Mouse (Mus musculus) kidney, embryonic 15.5 days (tissue): Measurements from ENCODE around the gene Tmco3. TPM values are rescaled to one million over a fixed set of nuclear protein-coding genes. Genes with fewer than 3 reads are reported as not detected.

Experiments
- ATAC-seq: fragments of 200-750 bp; cut with Nextera tagmentation; replicated peaks from 2 replicates; pipeline ENCODE4 v1.8.0; 2017; ENCODE audit warnings: moderate TSS enrichment; ENCODE audit not compliant: low FRiP score
- H3K27ac ChIP-seq: fragments of 300-500 bp; sonication (generic); 2 replicates; pipeline ENCODE4 v1.5.1; 2015; ENCODE audit warnings: mild to moderate bottlenecking, inconsistent platforms
- H3K27me3 ChIP-seq: fragments of 300-500 bp; sonication (generic); 2 replicates; pipeline ENCODE4 v1.6.1; 2015; ENCODE audit warnings: inconsistent platforms
- H3K36me3 ChIP-seq: fragments of 300-500 bp; sonication (generic); 2 replicates; pipeline ENCODE4 v1.6.1; 2015; ENCODE audit warnings: inconsistent platforms
- H3K4me1 ChIP-seq: fragments of 300-500 bp; sonication (generic); 2 replicates; pipeline ENCODE4 v1.6.1; 2015; ENCODE audit warnings: inconsistent platforms
- H3K4me2 ChIP-seq: fragments of 300-500 bp; sonication (generic); 2 replicates; pipeline ENCODE4 v1.6.1; 2015; ENCODE audit warnings: moderate library complexity, mild to moderate bottlenecking, inconsistent platforms
- H3K4me3 ChIP-seq: fragments of 300-500 bp; sonication (generic); replicated peaks from 2 replicates; pipeline ENCODE4 v1.5.1; 2015; ENCODE audit warnings: mild to moderate bottlenecking, inconsistent platforms
- H3K9ac ChIP-seq: fragments of 300-500 bp; sonication (generic); 2 replicates; pipeline ENCODE4 v1.6.1; 2015; ENCODE audit warnings: mild to moderate bottlenecking, inconsistent platforms
- H3K9me3 ChIP-seq: fragments of 300-500 bp; sonication (generic); replicated peaks from 2 replicates; pipeline ENCODE4 v1.6.1; 2016; ENCODE audit warnings: inconsistent platforms
- WGBS: fragments of 180-500 bp; shearing (Covaris S2); methylation state at CpG from one replicate; pipeline ENCODE4 v1.1.7; 2015; ENCODE audit warnings: mixed read lengths; 5-methylcytosine and 5-hydroxymethylcytosine counted together
- polyA plus RNA-seq: library from polyadenylated mRNA; unstranded; fragments of >200 nt; fragmentation: Nextera tagmentation; extraction: Ambion mirVana; gene quantifications from 2 replicates; pipeline ENCODE4 v1.2.1, GENCODE M21; 2015

Gene Tmco3
- polyA plus RNA-seq, 1 experiment from 2014 or later, result 45.1 TPM

GRCm38 (mm10) chr8:13350052-13350451 lies 62.1 kb downstream of the Tmco3 start:
- Histone ChIP-seq H3K9ac (no peak overlapping the region), H3K4me2 (no peak overlapping the region), H3K4me3 (no peak overlapping the region), H3K36me3 (peaks cover 99% of the 10 kb centered on the region), H3K27ac (no peak overlapping the region), H3K9me3 (no peaks in the 10 kb centered on the region), H3K4me1 (no peaks in the 10 kb centered on the region), H3K27me3 (no peaks in the 10 kb centered on the region)
- ATAC-seq, result no peak
- WGBS, result 83% methylated on average over 7 of the region's 7 CpGs

- Histone ChIP-seq H3K27ac (no peak overlapping the region), H3K4me1 (no peaks in the 10 kb centered on the region)
Measured at GRCm38 (mm10) chr8:13351593-13351992, 63.6 kb downstream of the Tmco3 start.

GRCm38 (mm10) chr8:13352601-13353000 lies 64.6 kb downstream of the Tmco3 start:
- no peak for ATAC-seq
- Histone ChIP-seq H3K4me3 (no peak overlapping the region), H3K27me3 (no peaks in the 10 kb centered on the region), H3K36me3 (peaks cover 99% of the 10 kb centered on the region), H3K9me3 (no peaks in the 10 kb centered on the region), H3K4me2 (no peak overlapping the region), H3K9ac (no peak overlapping the region), H3K4me1 (no peaks in the 10 kb centered on the region), H3K27ac (no peak overlapping the region)
- 86% methylated on average over 8 of the region's 8 CpGs for WGBS

More at GRCm38 (mm10) chr8:13351593-13351992, 63.6 kb downstream of the Tmco3 start:
- Histone ChIP-seq H3K27me3 (no peaks in the 10 kb centered on the region), H3K9me3 (no peaks in the 10 kb centered on the region), H3K4me3 (no peak overlapping the region), H3K9ac (no peak overlapping the region), H3K36me3 (peaks cover 99% of the 10 kb centered on the region), H3K4me2 (no peak overlapping the region)
- 88% methylated on average over 5 of the region's 5 CpGs for WGBS
- no peak for ATAC-seq

GRCm38 (mm10) chr8:13353155-13353833 lies 65.3 kb downstream of the Tmco3 start:
- Histone ChIP-seq H3K9me3 (no peaks in the 10 kb centered on the region), H3K9ac (no peak overlapping the region), H3K36me3 (peaks cover 99% of the 10 kb centered on the region), H3K4me2 (no peak overlapping the region), H3K4me3 (no peak overlapping the region), H3K27ac (no peak overlapping the region), H3K27me3 (no peaks in the 10 kb centered on the region), H3K4me1 (no peaks in the 10 kb centered on the region)
- 76% methylated on average over 9 of the region's 9 CpGs for WGBS
- ATAC-seq, result no peak

- no peaks in the 10 kb centered on the region for H3K4me1 ChIP-seq
- H3K27ac ChIP-seq, result no peak overlapping the region
- WGBS, result 82% methylated on average over 4 of the region's 4 CpGs
- H3K4me2 ChIP-seq, result no peak overlapping the region
- peaks cover 99% of the 10 kb centered on the region for H3K36me3 ChIP-seq
- H3K4me3 ChIP-seq, result no peak overlapping the region
- no peaks in the 10 kb centered on the region for H3K9me3 ChIP-seq
- H3K27me3 ChIP-seq, result no peaks in the 10 kb centered on the region
- H3K9ac ChIP-seq, result no peak overlapping the region
- ATAC-seq, result no peak
Measured at GRCm38 (mm10) chr8:13353883-13354282, 65.9 kb downstream of the Tmco3 start.

GRCm38 (mm10) chr8:13356221-13356620 lies 68.2 kb downstream of the Tmco3 start:
- Histone ChIP-seq H3K9me3 (no peaks in the 10 kb centered on the region), H3K4me3 (no peak overlapping the region), H3K4me1 (no peaks in the 10 kb centered on the region), H3K9ac (no peak overlapping the region), H3K27ac (no peak overlapping the region), H3K4me2 (no peak overlapping the region), H3K36me3 (peaks cover 99% of the 10 kb centered on the region), H3K27me3 (no peaks in the 10 kb centered on the region)
- WGBS, result 72% methylated on average over 6 of the region's 6 CpGs
- ATAC-seq, result no peak

GRCm38 (mm10) chr8:13356681-13357080 lies 68.7 kb downstream of the Tmco3 start:
- Histone ChIP-seq H3K9ac (no peak overlapping the region), H3K27ac (no peak overlapping the region), H3K4me3 (no peak overlapping the region), H3K36me3 (peaks cover 99% of the 10 kb centered on the region), H3K4me2 (no peak overlapping the region), H3K4me1 (no peaks in the 10 kb centered on the region), H3K27me3 (no peaks in the 10 kb centered on the region), H3K9me3 (no peaks in the 10 kb centered on the region)
- no peak for ATAC-seq
- 60% methylated on average over 10 of the region's 10 CpGs for WGBS

- no peak overlapping the region for H3K27ac ChIP-seq
- 88% methylated on average over 7 of the region's 7 CpGs for WGBS
- H3K4me3 ChIP-seq, result no peak overlapping the region
- no peak overlapping the region for H3K4me2 ChIP-seq
- peaks cover 98% of the 10 kb centered on the region for H3K36me3 ChIP-seq
- no peaks in the 10 kb centered on the region for H3K27me3 ChIP-seq
- H3K4me1 ChIP-seq, result no peaks in the 10 kb centered on the region
- ATAC-seq, result no peak
- no peak overlapping the region for H3K9ac ChIP-seq
- H3K9me3 ChIP-seq, result no peaks in the 10 kb centered on the region
Measured at GRCm38 (mm10) chr8:13360213-13360612, 72.2 kb downstream of the Tmco3 start.

GRCm38 (mm10) chr8:13361865-13362264 lies 73.9 kb downstream of the Tmco3 start:
- Histone ChIP-seq H3K27me3 (no peaks in the 10 kb centered on the region), H3K27ac (no peak overlapping the region), H3K4me3 (no peak overlapping the region), H3K4me2 (no peak overlapping the region), H3K9ac (no peak overlapping the region), H3K36me3 (peaks cover 98% of the 10 kb centered on the region), H3K4me1 (no peaks in the 10 kb centered on the region), H3K9me3 (no peaks in the 10 kb centered on the region)
- no peak for ATAC-seq
- 97% methylated on average over 6 of the region's 6 CpGs for WGBS

Other genes with a start within 250 kb of the Tmco3 start
- gene Proz, start 227.3 kb upstream of the Tmco3 start, polyA plus RNA-seq, result 1.6 and 1.9 TPM in 2 replicates
- 42.8 and 45.5 TPM in 2 replicates for gene Pcid2, start 182.7 kb upstream of the Tmco3 start, polyA plus RNA-seq
- 104 and 105 TPM in 2 replicates for gene Cul4a, start 182.6 kb upstream of the Tmco3 start, polyA plus RNA-seq
- gene Lamp1, start 129.0 kb upstream of the Tmco3 start, polyA plus RNA-seq, result 299 and 302 TPM in 2 replicates
- 19.3 and 21.3 TPM in 2 replicates for gene Grtp1, start 87.6 kb upstream of the Tmco3 start, polyA plus RNA-seq
- 0.48 and 1.4 TPM in 2 replicates for gene Adprhl1, start 34.0 kb upstream of the Tmco3 start, polyA plus RNA-seq
- gene Dcun1d2, start 59 bp upstream of the Tmco3 start, polyA plus RNA-seq, result 24.6 and 26.0 TPM in 2 replicates
- gene Tfdp1, start 50.6 kb downstream of the Tmco3 start, polyA plus RNA-seq, result 169 and 183 TPM in 2 replicates
- gene Atp4b, start 108.6 kb downstream of the Tmco3 start, polyA plus RNA-seq, result not detected in 2 replicates
- gene Grk1, start 116.9 kb downstream of the Tmco3 start, polyA plus RNA-seq, result not detected in 2 replicates
- gene Tmem255b, start 147.0 kb downstream of the Tmco3 start, polyA plus RNA-seq, result 0.62 and 1.2 TPM in 2 replicates
- 52.2 and 55.3 TPM in 2 replicates for gene Gas6, start 206.3 kb downstream of the Tmco3 start, polyA plus RNA-seq